Mouse (Mus musculus): Measurements from ENCODE around the gene 4930524J08Rik. TPM values are rescaled to one million over a fixed set of nuclear protein-coding genes. Genes with fewer than 3 reads are reported as not detected.
A peak's percentile ranks its signal among the peaks of the same experiment; 100 is the strongest.

Gene 4930524J08Rik
- polyA plus RNA-seq, 1 experiment = 1.8 TPM

GRCm38 (mm10) chr5:99977516-99978301 lies 1.2 kb upstream of the 4930524J08Rik start:
- H3K27ac ChIP-seq (replicated peaks; ENCODE audit: low read depth, low read length) = peak overlapping the region; percentile 57
- peak overlapping the region; percentile 100 for H3K4me3 ChIP-seq (ENCODE audit: insufficient read depth, low read depth, low read length)

GRCm38 (mm10) chr5:99983452-99984061 lies 4.7 kb downstream of the 4930524J08Rik start:
- H3K27ac ChIP-seq (replicated peaks; ENCODE audit: low read depth, low read length) = 0 out of 2 replicates have a peak overlapping the region, but pooled peaks have one; percentile 55
- H3K4me3 ChIP-seq (ENCODE audit: insufficient read depth, low read depth, low read length) = no peak overlapping the region; the same call in 1 of the 2 replicates
- no peaks in the 10 kb centered on the region for H3K4me1 ChIP-seq (ENCODE audit: control insufficient read depth, insufficient read depth, insufficient read length, low read length)

More at GRCm38 (mm10) chr5:99977516-99978301, 1.2 kb upstream of the 4930524J08Rik start:
- H3K4me1 ChIP-seq (ENCODE audit: control insufficient read depth, insufficient read depth, insufficient read length, low read length) = peaks cover 13% of the 10 kb centered on the region

- Histone ChIP-seq H3K4me3 (ENCODE audit: insufficient read depth, low read depth, low read length) (no peak overlapping the region), H3K27ac (replicated peaks; ENCODE audit: low read depth, low read length) (no peak overlapping the region), H3K4me1 (ENCODE audit: control insufficient read depth, insufficient read depth, insufficient read length, low read length) (0 out of 2 replicates have a peak, but pooled peaks cover 2% of the 10 kb centered on the region)
Measured at GRCm38 (mm10) chr5:99994166-99994565, 15.3 kb downstream of the 4930524J08Rik start.

GRCm38 (mm10) chr5:99994680-99995079 lies 15.8 kb downstream of the 4930524J08Rik start:
- H3K4me1 ChIP-seq (ENCODE audit: control insufficient read depth, insufficient read depth, insufficient read length, low read length) = 0 out of 2 replicates have a peak, but pooled peaks cover 2% of the 10 kb centered on the region
- no peak overlapping the region for H3K27ac ChIP-seq (replicated peaks; ENCODE audit: low read depth, low read length)
- no peak overlapping the region for H3K4me3 ChIP-seq (ENCODE audit: insufficient read depth, low read depth, low read length)

- Histone ChIP-seq H3K27ac (replicated peaks; ENCODE audit: low read depth, low read length) (no peak overlapping the region), H3K4me3 (ENCODE audit: insufficient read depth, low read depth, low read length) (no peak overlapping the region), H3K4me1 (ENCODE audit: control insufficient read depth, insufficient read depth, insufficient read length, low read length) (no peaks in the 10 kb centered on the region)
Measured at GRCm38 (mm10) chr5:100000048-100000447, 21.2 kb downstream of the 4930524J08Rik start.

- no peak overlapping the region for H3K4me3 ChIP-seq (ENCODE audit: insufficient read depth, low read depth, low read length)
- no peaks in the 10 kb centered on the region for H3K4me1 ChIP-seq (ENCODE audit: control insufficient read depth, insufficient read depth, insufficient read length, low read length)
- H3K27ac ChIP-seq (replicated peaks; ENCODE audit: low read depth, low read length) = no peak overlapping the region
Measured at GRCm38 (mm10) chr5:100000500-100000899, 21.6 kb downstream of the 4930524J08Rik start.

GRCm38 (mm10) chr5:100003895-100004294 lies 25.0 kb downstream of the 4930524J08Rik start:
- no peak overlapping the region for H3K4me3 ChIP-seq (ENCODE audit: insufficient read depth, low read depth, low read length)
- H3K4me1 ChIP-seq (ENCODE audit: control insufficient read depth, insufficient read depth, insufficient read length, low read length) = no peaks in the 10 kb centered on the region

GRCm38 (mm10) chr5:100005431-100005830 lies 26.6 kb downstream of the 4930524J08Rik start:
- no peaks in the 10 kb centered on the region for H3K4me1 ChIP-seq (ENCODE audit: control insufficient read depth, insufficient read depth, insufficient read length, low read length)
- H3K4me3 ChIP-seq (ENCODE audit: insufficient read depth, low read depth, low read length) = no peak overlapping the region
- H3K27ac ChIP-seq (replicated peaks; ENCODE audit: low read depth, low read length) = no peak overlapping the region

More at GRCm38 (mm10) chr5:100003895-100004294, 25.0 kb downstream of the 4930524J08Rik start:
- H3K27ac ChIP-seq (replicated peaks; ENCODE audit: low read depth, low read length) = no peak overlapping the region

- no peak overlapping the region for H3K4me3 ChIP-seq (ENCODE audit: insufficient read depth, low read depth, low read length)
- no peaks in the 10 kb centered on the region for H3K4me1 ChIP-seq (ENCODE audit: control insufficient read depth, insufficient read depth, insufficient read length, low read length)
- H3K27ac ChIP-seq (replicated peaks; ENCODE audit: low read depth, low read length) = no peak overlapping the region
Measured at GRCm38 (mm10) chr5:100005896-100006295, 27.0 kb downstream of the 4930524J08Rik start.

GRCm38 (mm10) chr5:100006324-100007039 lies 27.6 kb downstream of the 4930524J08Rik start:
- H3K4me1 ChIP-seq (ENCODE audit: control insufficient read depth, insufficient read depth, insufficient read length, low read length) = no peaks in the 10 kb centered on the region
- H3K4me3 ChIP-seq (ENCODE audit: insufficient read depth, low read depth, low read length) = no peak overlapping the region
- no peak overlapping the region for H3K27ac ChIP-seq (replicated peaks; ENCODE audit: low read depth, low read length)

GRCm38 (mm10) chr5:100007040-100007375 lies 28.1 kb downstream of the 4930524J08Rik start:
- no peaks in the 10 kb centered on the region for H3K4me1 ChIP-seq (ENCODE audit: control insufficient read depth, insufficient read depth, insufficient read length, low read length)
- no peak overlapping the region for H3K27ac ChIP-seq (replicated peaks; ENCODE audit: low read depth, low read length)
- H3K4me3 ChIP-seq (ENCODE audit: insufficient read depth, low read depth, low read length) = no peak overlapping the region

- H3K27ac ChIP-seq (replicated peaks; ENCODE audit: low read depth, low read length) = no peak overlapping the region
- no peak overlapping the region for H3K4me3 ChIP-seq (ENCODE audit: insufficient read depth, low read depth, low read length)
- H3K4me1 ChIP-seq (ENCODE audit: control insufficient read depth, insufficient read depth, insufficient read length, low read length) = no peaks in the 10 kb centered on the region
Measured at GRCm38 (mm10) chr5:100008485-100008884, 29.6 kb downstream of the 4930524J08Rik start.

- no peak overlapping the region for H3K27ac ChIP-seq (replicated peaks; ENCODE audit: low read depth, low read length)
- H3K4me1 ChIP-seq (ENCODE audit: control insufficient read depth, insufficient read depth, insufficient read length, low read length) = no peaks in the 10 kb centered on the region
- H3K4me3 ChIP-seq (ENCODE audit: insufficient read depth, low read depth, low read length) = no peak overlapping the region
Measured at GRCm38 (mm10) chr5:100012599-100012998, 33.7 kb downstream of the 4930524J08Rik start.

GRCm38 (mm10) chr5:100020089-100020488 lies 41.2 kb downstream of the 4930524J08Rik start:
- H3K4me3 ChIP-seq (ENCODE audit: insufficient read depth, low read depth, low read length) = no peak overlapping the region
- no peak overlapping the region for H3K27ac ChIP-seq (replicated peaks; ENCODE audit: low read depth, low read length)
- H3K4me1 ChIP-seq (ENCODE audit: control insufficient read depth, insufficient read depth, insufficient read length, low read length) = no peaks in the 10 kb centered on the region; the same call in 1 of the 2 replicates

- H3K27ac ChIP-seq (replicated peaks; ENCODE audit: low read depth, low read length) = no peak overlapping the region
- no peak overlapping the region for H3K4me3 ChIP-seq (ENCODE audit: insufficient read depth, low read depth, low read length)
- H3K4me1 ChIP-seq (ENCODE audit: control insufficient read depth, insufficient read depth, insufficient read length, low read length) = no peaks in the 10 kb centered on the region; the same call in 1 of the 2 replicates
Measured at GRCm38 (mm10) chr5:100024403-100024802, 45.5 kb downstream of the 4930524J08Rik start.

All from brown adipose tissue, adult 24 weeks (tissue).